Mouse (Mus musculus): Measurements from ENCODE around the gene Aprt. TPM values are rescaled to one million over a fixed set of nuclear protein-coding genes. Genes with fewer than 3 reads are reported as not detected.

Gene Aprt
- polyA plus RNA-seq (2012; rRNA removed): 86.7 and 106 TPM in 2 replicates

DNA sequence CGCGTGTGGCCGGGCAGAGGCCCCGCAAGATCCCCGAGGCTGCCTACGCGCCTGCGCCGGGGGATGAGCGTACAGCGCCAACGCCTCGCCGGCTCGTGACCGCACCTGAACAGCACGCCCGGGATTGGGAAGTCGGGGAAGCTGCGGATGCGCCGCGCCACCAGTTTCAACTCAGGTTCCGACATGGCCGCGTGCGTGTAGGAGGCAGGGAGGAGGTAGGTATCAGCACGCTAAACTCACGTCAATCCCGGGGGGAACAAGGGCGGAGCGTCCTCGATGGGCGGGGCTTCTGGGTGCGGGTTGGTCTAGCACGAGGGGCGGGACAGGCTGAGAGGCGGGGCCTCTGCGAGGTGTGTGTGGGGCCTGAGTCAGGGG, at the start of gene Aprt:
Gene Aprt (minus strand): TSS at position 262 of the 375 bp plus-strand sequence.
- TF ChIP-seq POLR2A (IDR thresholded peaks at IDR 0.05; ENCODE audit: low read depth, low read length) (peak; percentile 52), CTCF (IDR thresholded peaks at IDR 0.05; ENCODE audit: extremely low read depth, insufficient read depth, insufficient read length, insufficient replicate concordance) (no peak)
- Histone ChIP-seq H3K4me3 (ENCODE audit: extremely low read depth, insufficient read depth, insufficient read length) (peak within 1 kb of the TSS; percentile 79), H3K4me1 (ENCODE audit: control insufficient read depth, insufficient read depth, insufficient read length) (peaks cover 11% of the 10 kb centered on the region; the same call in 1 of the 2 replicates), H3K27me3 (ENCODE audit: control insufficient read depth, insufficient read depth, low read length) (no peaks in the 10 kb centered on the region), H3K27ac (ENCODE audit: insufficient read depth, low read length) (peak within 1 kb of the TSS; percentile 23; the same call in 1 of the 2 replicates), H3K36me3 (ENCODE audit: control insufficient read depth, insufficient read depth, low read length) (peaks cover 11% of the 10 kb centered on the region)
- WGBS: 1% methylated on average over 39 of the region's 39 CpGs
- peak; percentile 84 to 96 for DNase-seq (ENCODE audit: low read depth in 1 of 2, low spot score in 2 of 2)

GRCm38 (mm10) chr8:122625811-122626210, 49.1 kb upstream of the Aprt start:
- no peak overlapping the region for H3K27ac ChIP-seq (ENCODE audit: insufficient read depth, low read length)
- no peak for DNase-seq (ENCODE audit: low read depth in 1 of 2, low spot score in 2 of 2)
- H3K4me3 ChIP-seq (ENCODE audit: extremely low read depth, insufficient read depth, insufficient read length): no peak overlapping the region
- H3K27me3 ChIP-seq (ENCODE audit: control insufficient read depth, insufficient read depth, low read length): no peaks in the 10 kb centered on the region
- peaks cover 19% of the 10 kb centered on the region for H3K36me3 ChIP-seq (ENCODE audit: control insufficient read depth, insufficient read depth, low read length)
- H3K4me1 ChIP-seq (ENCODE audit: control insufficient read depth, insufficient read depth, insufficient read length): peaks cover 4% of the 10 kb centered on the region; the same call in 1 of the 2 replicates
- no peak for TF ChIP-seq CTCF (IDR thresholded peaks at IDR 0.05; ENCODE audit: extremely low read depth, insufficient read depth, insufficient read length, insufficient replicate concordance)
- TF ChIP-seq POLR2A (IDR thresholded peaks at IDR 0.05; ENCODE audit: low read depth, low read length): no peak
- 69% methylated on average over 9 of the region's 9 CpGs for WGBS

- WGBS: 78% methylated on average over 5 of the region's 5 CpGs
- DNase-seq (ENCODE audit: low read depth in 1 of 2, low spot score in 2 of 2): no peak
- Histone ChIP-seq H3K36me3 (ENCODE audit: control insufficient read depth, insufficient read depth, low read length) (peaks cover 12% of the 10 kb centered on the region), H3K27ac (ENCODE audit: insufficient read depth, low read length) (no peak overlapping the region), H3K27me3 (ENCODE audit: control insufficient read depth, insufficient read depth, low read length) (no peaks in the 10 kb centered on the region), H3K4me1 (ENCODE audit: control insufficient read depth, insufficient read depth, insufficient read length) (peaks cover 4% of the 10 kb centered on the region; the same call in 1 of the 2 replicates), H3K4me3 (ENCODE audit: extremely low read depth, insufficient read depth, insufficient read length) (no peak overlapping the region)
- TF ChIP-seq CTCF (IDR thresholded peaks at IDR 0.05; ENCODE audit: extremely low read depth, insufficient read depth, insufficient read length, insufficient replicate concordance) (no peak), POLR2A (IDR thresholded peaks at IDR 0.05; ENCODE audit: low read depth, low read length) (no peak)
These were observed 47.9 kb upstream of the Aprt start for GRCm38 (mm10) chr8:122624653-122625052.

DNA sequence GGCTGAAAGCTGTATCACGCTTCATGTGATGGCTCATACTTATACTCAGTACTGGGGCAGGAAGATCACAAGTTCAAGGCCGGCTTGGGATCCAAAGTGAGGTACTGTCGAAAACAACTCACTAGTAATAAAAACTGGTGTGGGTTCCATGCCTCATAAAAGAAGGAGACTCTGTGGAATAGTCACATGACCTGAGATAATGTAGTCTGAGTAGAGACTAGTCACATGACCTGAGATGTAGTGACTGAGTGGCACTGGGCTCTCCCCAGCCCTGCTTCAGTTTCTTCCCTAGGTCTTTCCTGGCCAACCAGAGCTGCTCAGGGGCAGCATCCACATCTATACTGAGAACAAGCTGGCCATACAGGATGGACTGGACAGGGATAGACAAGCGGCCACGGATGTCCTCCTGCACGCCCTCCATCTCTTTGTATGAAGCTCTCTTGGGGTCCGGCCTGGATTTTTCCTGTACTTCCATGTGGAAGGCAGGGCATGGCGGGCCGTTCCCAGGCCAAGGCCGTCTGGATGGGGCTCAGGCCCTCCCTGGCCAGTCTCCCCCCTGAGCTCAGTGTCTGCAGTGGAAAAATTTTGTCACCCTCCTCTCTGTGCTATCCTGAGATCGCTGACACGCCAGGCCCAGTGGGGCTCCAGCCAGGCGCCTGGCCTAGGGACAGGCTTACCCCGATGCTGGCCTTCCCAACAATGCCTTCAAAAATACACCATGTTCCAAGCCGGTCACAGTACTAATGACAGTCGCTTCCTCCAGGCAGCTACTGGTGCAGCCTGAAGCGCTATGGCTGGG, 47.3 kb upstream of the Aprt start:
- DNase-seq (ENCODE audit: low read depth in 1 of 2, low spot score in 2 of 2): no peak
- Histone ChIP-seq H3K27me3 (ENCODE audit: control insufficient read depth, insufficient read depth, low read length) (no peaks in the 10 kb centered on the region), H3K4me1 (ENCODE audit: control insufficient read depth, insufficient read depth, insufficient read length) (peaks cover 4% of the 10 kb centered on the region; the same call in 1 of the 2 replicates), H3K27ac (ENCODE audit: insufficient read depth, low read length) (no peak overlapping the region), H3K36me3 (ENCODE audit: control insufficient read depth, insufficient read depth, low read length) (peaks cover 8% of the 10 kb centered on the region; the same call in 1 of the 2 replicates), H3K4me3 (ENCODE audit: extremely low read depth, insufficient read depth, insufficient read length) (no peak overlapping the region)
- no peak for TF ChIP-seq POLR2A (IDR thresholded peaks at IDR 0.05; ENCODE audit: low read depth, low read length)
- WGBS: 89% methylated on average over 17 of the region's 17 CpGs

DNA sequence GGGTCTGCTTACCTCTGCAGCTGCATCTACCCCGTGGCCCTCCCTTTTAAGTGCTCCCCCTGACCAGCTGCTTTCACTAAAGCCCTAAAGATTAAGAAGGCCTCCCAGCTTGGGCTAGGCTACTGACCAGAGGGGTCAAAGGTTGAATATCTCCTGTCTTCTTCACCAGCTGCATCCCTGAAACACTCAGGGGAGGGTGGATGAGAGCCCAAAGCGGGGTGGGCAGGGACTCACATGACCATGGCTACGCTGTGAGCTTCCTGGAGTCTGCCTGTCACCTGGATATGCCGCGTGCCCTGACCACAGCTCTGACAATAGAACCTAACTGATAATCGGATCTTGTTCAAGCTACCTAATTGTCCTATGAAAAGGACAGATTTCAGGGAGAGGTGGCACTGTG, 46.0 kb upstream of the Aprt start, which contains the start of gene Pabpn1l:
Gene Pabpn1l (minus strand): TSS at position 13 of the 400 bp plus-strand sequence.
- Histone ChIP-seq H3K27ac (ENCODE audit: insufficient read depth, low read length) (no peak within 1 kb of the TSS), H3K36me3 (ENCODE audit: control insufficient read depth, insufficient read depth, low read length) (no peaks in the 10 kb centered on the region), H3K4me3 (ENCODE audit: extremely low read depth, insufficient read depth, insufficient read length) (no peak within 1 kb of the TSS), H3K4me1 (ENCODE audit: control insufficient read depth, insufficient read depth, insufficient read length) (peaks cover 4% of the 10 kb centered on the region; the same call in 1 of the 2 replicates), H3K27me3 (ENCODE audit: control insufficient read depth, insufficient read depth, low read length) (no peaks in the 10 kb centered on the region)
- no peak for TF ChIP-seq CTCF (IDR thresholded peaks at IDR 0.05; ENCODE audit: extremely low read depth, insufficient read depth, insufficient read length, insufficient replicate concordance)
- no peak for TF ChIP-seq POLR2A (IDR thresholded peaks at IDR 0.05; ENCODE audit: low read depth, low read length)
- no peak for DNase-seq (ENCODE audit: low read depth in 1 of 2, low spot score in 2 of 2)
- 86% methylated on average over 6 of the region's 6 CpGs for WGBS

DNA sequence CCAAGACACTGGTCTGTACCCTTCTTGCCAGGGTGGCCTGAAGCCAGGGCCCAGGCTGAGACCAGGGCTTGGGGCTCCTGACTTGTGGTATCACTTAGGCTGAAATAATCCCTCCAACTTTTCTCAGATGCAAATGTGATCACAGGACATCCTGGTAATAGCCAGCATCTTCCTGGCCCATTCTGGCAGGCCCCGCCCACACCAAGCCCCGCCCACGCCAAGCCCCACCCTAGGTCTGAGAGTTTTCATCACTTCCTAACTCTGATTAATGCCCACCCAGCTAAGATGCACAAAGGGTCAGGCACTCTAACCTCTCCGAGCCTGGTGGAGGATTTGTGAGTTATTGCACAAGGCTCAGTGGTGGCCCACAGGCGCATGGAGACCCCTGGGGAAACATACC, 43.7 kb upstream of the Aprt start:
- TF ChIP-seq POLR2A (IDR thresholded peaks at IDR 0.05; ENCODE audit: low read depth, low read length): no peak
- no peak for TF ChIP-seq CTCF (IDR thresholded peaks at IDR 0.05; ENCODE audit: extremely low read depth, insufficient read depth, insufficient read length, insufficient replicate concordance)
- Histone ChIP-seq H3K27me3 (ENCODE audit: control insufficient read depth, insufficient read depth, low read length) (no peaks in the 10 kb centered on the region), H3K4me1 (ENCODE audit: control insufficient read depth, insufficient read depth, insufficient read length) (no peaks in the 10 kb centered on the region), H3K27ac (ENCODE audit: insufficient read depth, low read length) (no peak overlapping the region), H3K36me3 (ENCODE audit: control insufficient read depth, insufficient read depth, low read length) (peaks cover 1% of the 10 kb centered on the region; the same call in 1 of the 2 replicates), H3K4me3 (ENCODE audit: extremely low read depth, insufficient read depth, insufficient read length) (no peak overlapping the region)
- DNase-seq (ENCODE audit: low read depth in 1 of 2, low spot score in 2 of 2): no peak
- 64% methylated on average over 5 of the region's 5 CpGs for WGBS
